Mouse (Mus musculus) kidney, postnatal 36 days (tissue): ENCODE results near the gene Vmn1r58.
"Not testable (repeated sequence)": the region's sequence is repeated elsewhere in the genome, so short reads cannot be mapped to it uniquely, and the experiment has no call there.

Experiments used
- DNase-seq, 2 experiments: peaks; one replicate each; pipeline ENCODE4 v3.0.0; 2021 to 2022; ENCODE audit warnings: mixed read lengths in 2 of 2

Gene Vmn1r58

GRCm38 (mm10) chr7:5413296-5413695 is at the start of gene Vmn1r58:
TSS of gene Vmn1r58 (minus strand) at chr7:5413396.
- DNase-seq = not testable (repeated sequence)

DNA sequence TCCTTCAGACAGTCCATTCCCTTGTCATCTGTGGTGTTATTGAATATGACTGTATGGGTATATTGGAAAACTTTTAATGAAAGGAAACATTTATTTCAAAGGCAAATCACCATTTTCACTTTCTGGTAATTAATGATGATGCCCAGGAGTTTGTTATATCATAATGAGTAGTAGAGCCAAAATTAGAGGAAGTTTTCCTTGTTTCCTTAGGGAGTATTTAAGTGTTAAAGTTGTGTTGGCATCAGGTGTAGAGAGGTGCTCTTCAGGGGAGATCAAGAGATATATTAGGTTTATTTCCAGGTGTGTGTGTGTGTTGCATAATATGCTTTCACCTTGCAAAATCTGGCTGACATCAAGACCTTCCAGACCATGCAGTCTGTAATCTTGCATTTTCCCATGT is 43.5 kb upstream of the Vmn1r58 start, which contains the start of gene Vmn1r59:
TSS of gene Vmn1r59 (minus strand) at position 101 of the 400 bp plus-strand sequence.
- DNase-seq = no peak

GRCm38 (mm10) chr7:5454011-5454410 is 40.8 kb upstream of the Vmn1r58 start:
- not testable (repeated sequence) for DNase-seq

DNA sequence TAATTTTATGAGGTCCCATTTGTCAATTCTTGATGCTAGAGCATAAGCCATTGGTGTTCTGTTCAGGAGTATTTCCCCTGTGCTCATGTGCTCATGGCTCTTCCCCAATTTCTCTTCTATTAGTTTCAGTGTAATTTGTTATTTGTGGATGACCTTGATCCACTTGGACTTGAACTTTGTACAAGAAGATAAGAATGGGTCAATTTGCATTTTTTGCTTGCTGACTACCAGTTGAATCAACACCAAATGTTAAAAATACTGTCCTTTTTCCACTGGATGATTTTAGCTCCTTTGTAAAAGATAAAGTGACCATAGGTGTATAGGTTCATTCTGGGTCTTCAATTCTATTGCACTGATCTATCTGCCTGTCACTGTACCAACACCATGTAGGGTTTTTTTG is 35.4 kb upstream of the Vmn1r58 start:
- no peak for DNase-seq

DNA sequence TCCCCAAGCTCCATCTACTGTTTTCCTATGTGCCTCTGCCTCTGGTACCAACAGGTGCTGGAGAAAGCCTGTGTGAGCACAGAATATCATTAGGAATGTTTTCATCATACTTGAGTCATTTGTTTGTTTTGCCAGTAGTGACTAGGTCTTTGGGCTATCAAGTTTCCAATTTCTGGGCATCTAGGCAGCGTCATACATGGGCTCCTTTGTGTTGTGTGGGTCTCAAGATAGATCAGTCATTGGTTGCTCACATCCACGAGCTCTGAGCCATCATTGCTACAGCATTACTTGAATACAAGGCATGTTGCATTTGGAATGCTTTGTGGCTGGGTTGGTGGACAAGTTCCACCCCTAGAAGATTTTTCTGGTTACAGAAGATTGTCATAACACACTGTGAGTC is 7.0 kb downstream of the Vmn1r58 start:
- no peak for DNase-seq

DNA sequence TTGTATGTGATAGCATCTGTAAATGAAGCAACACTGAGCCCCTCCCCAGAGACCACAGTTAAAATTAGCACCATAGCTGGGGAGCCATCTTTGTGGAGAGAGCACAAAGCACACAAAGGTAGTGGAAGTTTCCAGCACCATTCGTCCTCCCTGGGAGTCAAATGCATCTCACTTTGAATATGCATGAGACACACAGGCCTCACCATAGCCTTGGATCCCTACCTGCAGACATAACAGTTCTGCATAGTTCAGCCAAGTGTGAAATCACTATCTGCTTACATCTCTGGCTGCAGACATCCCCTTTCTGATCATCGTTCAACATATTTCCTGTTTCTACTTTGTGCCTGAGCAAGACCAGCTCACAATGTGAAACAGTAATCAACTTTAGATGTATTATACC is 46.5 kb downstream of the Vmn1r58 start:
- DNase-seq = no peak

- no peak for DNase-seq
Observed at GRCm38 (mm10) chr7:5363599-5363998, 49.6 kb downstream of the Vmn1r58 start.
